Mouse (Mus musculus) lung, embryonic 14.5 days (tissue): ENCODE measurements around the gene Sema3g. TPM values are rescaled to one million over a fixed set of nuclear protein-coding genes. Genes with fewer than 3 reads are reported as not detected.

Experiments used
- ATAC-seq: fragments of 200-750 bp; cut with Nextera tagmentation; 2 replicates; pipeline ENCODE4 v1.8.0; 2017; ENCODE audit warnings: mild to moderate bottlenecking, moderate TSS enrichment, moderate library complexity; ENCODE audit not compliant: insufficient read depth
- DNase-seq: peaks from one replicate; pipeline ENCODE4 v3.0.0-alpha.2; 2015
- H3K27ac ChIP-seq: fragments of 300-500 bp; sonication (generic); 2 replicates; pipeline ENCODE4 v1.5.1; 2014; ENCODE audit warnings: low read depth, mild to moderate bottlenecking, moderate library complexity
- H3K27me3 ChIP-seq: fragments of 300-500 bp; sonication (generic); 2 replicates; pipeline ENCODE4 v1.6.1; 2014; ENCODE audit warnings: low read length, control low read depth; ENCODE audit not compliant: insufficient read depth
- H3K36me3 ChIP-seq: fragments of 300-500 bp; sonication (generic); 2 replicates; pipeline ENCODE4 v1.6.1; 2014; ENCODE audit warnings: control low read depth; ENCODE audit not compliant: insufficient read depth
- H3K4me1 ChIP-seq: fragments of 300-500 bp; sonication (generic); 2 replicates; pipeline ENCODE4 v1.6.1; 2014; ENCODE audit warnings: antibody characterized with exemption, control low read depth; ENCODE audit not compliant: insufficient read depth
- H3K4me2 ChIP-seq: fragments of 300-500 bp; sonication (generic); 2 replicates; pipeline ENCODE4 v1.6.1; 2014; ENCODE audit warnings: mild to moderate bottlenecking
- H3K4me3 ChIP-seq: fragments of 300-500 bp; sonication (generic); 2 replicates; pipeline ENCODE4 v1.5.1; 2014; ENCODE audit warnings: low read depth, low read length
- H3K9ac ChIP-seq: fragments of 300-500 bp; sonication (generic); 2 replicates; pipeline ENCODE4 v1.6.1; 2014
- H3K9me3 ChIP-seq: fragments of 300-500 bp; sonication (generic); 2 replicates; pipeline ENCODE4 v1.6.1; 2016; ENCODE audit warnings: low read depth, low read length, control low read depth
- CTCF ChIP-seq: IDR thresholded peaks from 2 replicates; pipeline ENCODE4 v1.5.1; 2016; ENCODE audit warnings: antibody characterized with exemption, low read depth
- WGBS: fragments of 180-500 bp; shearing (Covaris S2); extraction: QIAGEN DNeasy Blood & Tissue Kit; methylation state at CpG from one replicate; pipeline ENCODE4 v1.1.7; 2014; 5-methylcytosine and 5-hydroxymethylcytosine counted together
- polyA plus RNA-seq: library from polyadenylated mRNA; unstranded; fragments of >200 nt; fragmentation: Nextera tagmentation; extraction: Ambion mirVana; gene quantifications from 2 replicates; pipeline ENCODE4 v1.2.1, GENCODE M21; 2014

Sema3g gene
- polyA plus RNA-seq, 1 experiment from 2014 or later: 0.38 TPM

DNA sequence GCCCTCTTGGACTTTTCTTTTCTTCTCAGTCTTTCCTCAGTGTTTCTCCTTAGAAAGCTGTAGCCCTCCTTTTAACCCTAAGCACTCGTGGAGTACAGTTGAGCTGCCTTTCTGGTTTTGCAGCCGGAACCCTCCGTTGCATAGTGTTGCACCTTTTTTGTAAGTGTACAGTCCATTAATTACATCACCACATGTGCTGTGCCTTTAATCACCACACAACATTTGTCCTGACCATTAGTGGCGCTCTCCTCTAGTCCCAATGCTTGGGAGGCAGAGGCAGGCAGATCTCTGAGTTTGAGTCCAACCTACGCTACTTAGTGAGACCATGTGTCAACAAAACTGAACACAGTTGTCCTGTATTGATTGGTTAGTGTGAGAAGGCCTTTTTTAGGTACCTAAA, 34.4 kb downstream of the Sema3g start:
- ATAC-seq (no peak), DNase-seq (no peak)
- no peaks in the 10 kb centered on the region for H3K9me3 ChIP-seq
- peak overlapping the region; percentile 99 for H3K4me3 ChIP-seq
- H3K27me3 ChIP-seq: no peaks in the 10 kb centered on the region
- no peak overlapping the region for H3K27ac ChIP-seq
- TF ChIP-seq CTCF: no peak
- H3K4me2 ChIP-seq: peak overlapping the region; percentile 76
- peak overlapping the region; percentile 99 for H3K9ac ChIP-seq
- H3K36me3 ChIP-seq: peaks cover 46% of the 10 kb centered on the region
- WGBS: 83% methylated on average over 5 of the region's 5 CpGs
- H3K4me1 ChIP-seq: 0 out of 2 replicates have a peak, but pooled peaks cover 2% of the 10 kb centered on the region

DNA sequence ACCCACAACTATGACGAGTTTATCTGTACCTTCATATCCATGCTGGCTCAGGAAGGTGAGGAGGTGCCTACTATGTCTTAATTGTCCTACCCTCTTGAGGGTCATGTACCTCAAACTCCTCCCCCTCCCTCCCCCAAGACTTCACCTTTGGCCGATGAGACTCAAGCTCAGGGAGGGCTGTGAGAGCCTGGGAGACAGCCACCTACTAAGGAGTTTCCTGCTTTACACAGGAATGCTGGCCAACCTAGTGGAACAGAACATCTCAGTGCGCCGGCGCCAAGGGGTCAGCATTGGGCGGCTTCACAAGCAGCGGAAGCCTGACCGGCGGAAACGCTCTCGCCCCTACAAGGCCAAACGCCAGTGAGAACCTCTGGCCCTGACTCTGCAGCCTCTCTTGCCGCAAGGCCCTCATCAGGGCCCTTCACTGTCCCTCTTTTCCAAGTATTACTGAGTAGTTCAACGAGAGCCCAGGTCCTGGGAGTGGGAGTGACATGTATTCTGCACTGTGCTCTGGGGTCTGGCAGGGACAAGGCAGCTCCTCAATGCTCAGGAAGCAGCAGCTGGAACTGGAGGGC, 40.9 kb downstream of the Sema3g start:
- no peak for TF ChIP-seq CTCF
- DNase-seq (no peak), ATAC-seq (no peak)
- H3K36me3 ChIP-seq: peaks cover 87% of the 10 kb centered on the region
- no peaks in the 10 kb centered on the region for H3K4me1 ChIP-seq
- no peak overlapping the region for H3K4me2 ChIP-seq
- H3K27ac ChIP-seq: no peak overlapping the region
- no peak overlapping the region for H3K9ac ChIP-seq
- H3K4me3 ChIP-seq: no peak overlapping the region
- no peaks in the 10 kb centered on the region for H3K9me3 ChIP-seq
- H3K27me3 ChIP-seq: no peaks in the 10 kb centered on the region
- 91% methylated on average over 14 of the region's 14 CpGs for WGBS

- WGBS: 96% methylated on average over 4 of the region's 4 CpGs
- peak; percentile 16; the same call in 1 of the 2 replicates for ATAC-seq
- no peak overlapping the region for H3K9ac ChIP-seq
- no peaks in the 10 kb centered on the region for H3K4me1 ChIP-seq
- H3K36me3 ChIP-seq: peaks cover 69% of the 10 kb centered on the region
- no peak overlapping the region for H3K4me3 ChIP-seq
- no peak overlapping the region for H3K27ac ChIP-seq
- H3K4me2 ChIP-seq: no peak overlapping the region
- no peaks in the 10 kb centered on the region for H3K9me3 ChIP-seq
- DNase-seq: no peak
- no peaks in the 10 kb centered on the region for H3K27me3 ChIP-seq
- no peak for TF ChIP-seq CTCF
Measured at GRCm38 (mm10) chr14:31260374-31260773, 42.7 kb downstream of the Sema3g start.

DNA sequence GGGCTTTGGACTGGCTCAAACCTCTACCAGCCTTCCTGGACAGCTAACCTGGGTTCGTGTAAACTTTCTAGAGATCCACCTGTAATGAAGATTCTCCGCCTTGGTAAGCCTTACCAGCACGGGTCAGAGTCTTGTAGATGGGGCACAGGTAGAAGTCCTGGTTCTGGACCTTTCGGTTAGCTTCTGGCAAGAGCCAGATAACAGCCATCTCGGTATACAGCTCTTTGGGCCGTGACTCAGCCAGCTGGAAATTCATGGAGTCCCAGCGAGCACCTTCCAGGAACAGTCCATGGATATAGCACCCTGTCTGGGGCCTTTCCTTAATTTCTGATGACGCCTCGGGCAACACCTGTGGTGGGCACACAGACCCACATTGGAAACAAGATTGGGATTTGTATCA, 43.3 kb downstream of the Sema3g start:
- ATAC-seq (no peak), DNase-seq (no peak)
- Histone ChIP-seq H3K27me3 (no peaks in the 10 kb centered on the region), H3K4me3 (no peak overlapping the region), H3K4me2 (no peak overlapping the region), H3K9me3 (no peaks in the 10 kb centered on the region), H3K9ac (no peak overlapping the region), H3K27ac (no peak overlapping the region), H3K36me3 (peaks cover 64% of the 10 kb centered on the region), H3K4me1 (no peaks in the 10 kb centered on the region)
- TF ChIP-seq CTCF: no peak
- WGBS: 88% methylated on average over 9 of the region's 9 CpGs

GRCm38 (mm10) chr14:31267649-31268048, 50.0 kb downstream of the Sema3g start:
- no peak for ATAC-seq
- H3K36me3 ChIP-seq: no peaks in the 10 kb centered on the region; the same call in 1 of the 2 replicates
- H3K27ac ChIP-seq: no peak overlapping the region
- no peak overlapping the region for H3K4me2 ChIP-seq
- H3K4me3 ChIP-seq: no peak overlapping the region
- no peaks in the 10 kb centered on the region for H3K4me1 ChIP-seq
- no peak overlapping the region for H3K9ac ChIP-seq
- no peak for DNase-seq
- TF ChIP-seq CTCF: no peak
- WGBS: 78% methylated on average over 11 of the region's 11 CpGs
- H3K9me3 ChIP-seq: no peaks in the 10 kb centered on the region
- no peaks in the 10 kb centered on the region for H3K27me3 ChIP-seq

GRCm38 (mm10) chr14:31268301-31269001, 50.8 kb downstream of the Sema3g start:
- WGBS: 62% methylated on average over 9 of the region's 9 CpGs
- Histone ChIP-seq H3K9ac (no peak overlapping the region), H3K36me3 (no peaks in the 10 kb centered on the region), H3K27me3 (no peaks in the 10 kb centered on the region), H3K9me3 (no peaks in the 10 kb centered on the region), H3K4me2 (peak overlapping the region; percentile 67; the same call in 1 of the 2 replicates), H3K4me3 (no peak overlapping the region), H3K4me1 (no peaks in the 10 kb centered on the region), H3K27ac (no peak overlapping the region)
- TF ChIP-seq CTCF: no peak
- no peak for DNase-seq
- ATAC-seq: no peak

DNA sequence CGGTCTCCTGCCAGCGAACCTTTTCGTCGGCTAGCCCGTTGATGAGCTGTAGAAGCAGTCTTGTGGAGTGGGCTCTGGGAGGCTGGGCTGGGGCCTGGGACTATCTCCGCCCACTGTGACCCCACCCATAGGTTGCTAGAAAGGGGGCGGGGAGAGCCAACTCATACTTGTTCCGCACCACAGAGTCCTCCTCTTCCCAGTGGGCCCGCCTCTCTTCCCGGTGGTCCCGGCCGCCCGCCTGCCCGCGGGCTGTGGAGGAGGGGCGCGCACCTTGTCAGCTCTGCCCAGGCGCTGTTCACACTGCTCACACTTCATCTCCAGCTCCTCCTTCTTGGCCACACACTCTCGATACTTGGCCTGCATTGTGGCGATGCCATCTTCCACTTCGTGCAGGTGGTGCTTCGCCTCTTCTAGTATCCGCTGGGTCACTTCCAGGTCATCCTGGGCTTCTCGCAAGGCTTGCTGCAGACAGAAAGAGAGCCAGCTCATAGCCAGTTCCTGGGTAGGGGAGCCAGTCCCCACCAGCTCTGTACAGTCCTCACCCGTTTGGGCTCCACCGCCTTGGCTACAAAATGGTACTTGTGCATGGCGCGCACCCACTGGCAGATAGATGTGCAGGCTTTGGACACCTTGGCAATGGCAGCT, 51.9 kb downstream of the Sema3g start:
- Histone ChIP-seq H3K27ac (peak overlapping the region; percentile 26; the same call in 1 of the 2 replicates), H3K4me1 (no peaks in the 10 kb centered on the region), H3K9ac (peak overlapping the region; percentile 27), H3K36me3 (no peaks in the 10 kb centered on the region), H3K9me3 (no peaks in the 10 kb centered on the region), H3K4me3 (peak overlapping the region; percentile 33), H3K27me3 (no peaks in the 10 kb centered on the region), H3K4me2 (peak overlapping the region; percentile 67)
- 11% methylated on average over 28 of the region's 28 CpGs for WGBS
- peak; percentile 87 for DNase-seq
- no peak for TF ChIP-seq CTCF
- ATAC-seq: peak; percentile 93
